Mouse (Mus musculus): ENCODE measurements at regions not wholly inside any gene's neighbourhood (a gene's known extent, or its start where the extent isn't known, plus 50 kb on each side); places are given as distances from the start of the nearest gene placed in this dataset.

GRCm38 (mm10) chr2:50373626-50374025, 77.0 kb upstream of the Mmadhc start:
- TF ChIP-seq POLR2A (IDR thresholded peaks at IDR 0.05; ENCODE audit: borderline replicate concordance, extremely low read depth, insufficient read depth, insufficient read length, poor library complexity, severe bottlenecking) (no peak), CTCF (IDR thresholded peaks at IDR 0.05; ENCODE audit: borderline replicate concordance, extremely low read depth, insufficient read depth, insufficient read length) (no peak)

Measured in brain, embryonic 14.5 days (tissue).